10 mouse cellular contexts compared by ENCODE assay signal in the genomic region with DNA sequence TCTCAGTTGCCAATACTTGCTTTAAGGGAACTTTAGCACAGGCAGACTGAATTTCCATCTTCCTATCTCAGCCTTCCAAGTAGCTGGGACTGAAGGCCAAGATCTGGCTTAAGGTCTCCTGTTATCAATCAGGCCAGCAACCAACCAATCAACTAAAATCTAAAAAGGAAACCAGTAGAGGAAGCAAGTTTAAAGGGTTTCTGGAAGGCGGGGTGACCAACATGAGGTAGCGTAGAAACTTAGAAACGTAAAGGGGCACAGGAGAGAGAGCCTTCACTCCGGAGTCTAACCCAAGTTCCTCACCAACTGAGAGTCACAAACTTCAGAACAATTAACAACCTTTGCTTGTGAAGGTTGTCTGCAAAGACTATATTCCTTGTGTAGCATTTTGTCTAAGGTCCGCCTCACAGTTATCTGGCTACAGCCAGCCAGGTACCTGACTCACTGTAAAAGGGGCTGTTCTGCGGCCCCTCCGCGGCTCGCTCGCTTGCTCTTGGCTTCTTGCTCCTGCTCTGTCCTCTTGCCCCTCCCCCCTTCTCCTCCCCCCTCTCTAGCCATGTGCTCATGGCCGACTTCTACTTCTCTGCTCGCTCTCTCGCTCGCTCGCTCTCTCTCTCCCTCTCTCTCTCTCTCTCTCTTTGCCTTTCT. TPM values are rescaled to one million over a fixed set of nuclear protein-coding genes. Genes with fewer than 3 reads are reported as not detected.
DNase-seq lines count a peak whose midpoint lies in the region; ATAC-seq lines count a peak whose summit lies in the region.
"Had no signal": no experiment of that assay in that cellular context is flagged by ENCODE, and none has a peak within 500 bp of the region (broad histone marks: within the 10 kb centered on the region; RNA-seq: fewer than 3 reads in every experiment).

No protein-coding gene starts in this region.

- peak overlapping the region; percentile 38; the same call in 1 of the 2 replicates for H3K9ac ChIP-seq in lung, embryonic 16.5 days (ENCODE audit: low read length)

- no peak for ATAC-seq in lung, embryonic 16.5 days (ENCODE audit: low read depth)
- ATAC-seq in granulocyte monocyte progenitor cell, adult 5-6 weeks (replicated peaks; ENCODE audit: poor library complexity, severe bottlenecking) = 0 out of 2 replicates have a peak, but pooled peaks have one; percentile 2
- peak; percentile 39 for ATAC-seq in megakaryocyte-erythroid progenitor cell, adult 5-6 weeks (replicated peaks; ENCODE audit: low FRiP score, low TSS enrichment, poor library complexity, severe bottlenecking)

- peaks cover 12% of the 10 kb centered on the region for H3K4me1 ChIP-seq in lung, embryonic 16.5 days (replicated peaks; ENCODE audit: control insufficient read depth, insufficient read depth, low read length)

- WGBS in lung, embryonic 16.5 days = 38% methylated on average over 15 of the region's 15 CpGs

- no peak overlapping the region for H3K4me2 ChIP-seq in lung, embryonic 16.5 days (ENCODE audit: low read depth, low read length)

- H3K4me3 ChIP-seq in lung, embryonic 16.5 days (ENCODE audit: low read length) = no peak overlapping the region

- no peaks in the 10 kb centered on the region for H3K9me3 ChIP-seq in lung, embryonic 16.5 days (ENCODE audit: control insufficient read depth, low read length)

- DNase-seq in lung, postnatal 36 days = no peak
- peak; percentile 89 for DNase-seq in MEL-GATA-1-ER (ENCODE audit: extremely low read depth, low read depth)
- no peak for DNase-seq in layer of hippocampus, adult 8-10 months (ENCODE audit: low spot score in 2 of 2)
- DNase-seq in frontal cortex, postnatal 14 days (ENCODE audit: low spot score in 2 of 2) = no peak
- DNase-seq: adrenal gland, postnatal 25 days; heart, postnatal 36 days had no signal

- no peaks in the 10 kb centered on the region for H3K27me3 ChIP-seq in lung, embryonic 16.5 days (ENCODE audit: control insufficient read depth, insufficient read depth, low read depth, low read length)

- no peak overlapping the region for H3K27ac ChIP-seq in lung, embryonic 16.5 days (ENCODE audit: low read length)

- peaks cover 6% of the 10 kb centered on the region for H3K36me3 ChIP-seq in lung, embryonic 16.5 days (ENCODE audit: control insufficient read depth, insufficient read depth, low read length)

RNA-seq across cellular contexts. Expression of a gene that starts 3.9 kb away (rescaled TPM):
- polyA plus RNA-seq in lung, embryonic 16.5 days (2015; fragmentation: Nextera tagmentation; extraction: Ambion mirVana) = 806 and 832 TPM in 2 replicates
- total RNA-seq in granulocyte monocyte progenitor cell, adult 5-6 weeks (2014; fragmentation: Nextera tagmentation) = 686 and 764 TPM in 2 replicates
- 1,405 and 1,810 TPM in 2 replicates for total RNA-seq in granulocyte monocyte progenitor cell, adult 5-6 weeks (2017)
- 1,358 and 1,376 TPM in 2 replicates for total RNA-seq in megakaryocyte-erythroid progenitor cell, adult 5-6 weeks (2014; fragmentation: Nextera tagmentation)
- total RNA-seq in megakaryocyte-erythroid progenitor cell, adult 5-6 weeks (2017) = 3,639 and 4,695 TPM in 2 replicates
- total RNA-seq in layer of hippocampus, adult 8-10 months (2022) = 1,000 to 10,000 TPM in 2 of 4 experiments, 100 to 1,000 TPM in 2; 961 to 1,174 (median 991) TPM

RNA-seq across cellular contexts. Expression of a gene that starts 16.2 kb away (rescaled TPM):
- polyA plus RNA-seq in lung, embryonic 16.5 days (2015; fragmentation: Nextera tagmentation; extraction: Ambion mirVana) = not detected in 2 replicates
- not detected in 2 replicates for total RNA-seq in granulocyte monocyte progenitor cell, adult 5-6 weeks (2014; fragmentation: Nextera tagmentation)
- not detected in 2 replicates for total RNA-seq in granulocyte monocyte progenitor cell, adult 5-6 weeks (2017)
- total RNA-seq in megakaryocyte-erythroid progenitor cell, adult 5-6 weeks (2014; fragmentation: Nextera tagmentation) = not detected in 2 replicates
- total RNA-seq in megakaryocyte-erythroid progenitor cell, adult 5-6 weeks (2017) = not detected in 2 replicates
- not detected for total RNA-seq in layer of hippocampus, adult 8-10 months (2022)
- total RNA-seq: adrenal gland, postnatal 25 days; heart, postnatal 36 days; left cerebral cortex, adult 8-10 months had no signal

RNA-seq across cellular contexts. Expression of a gene that starts 39.1 kb away (rescaled TPM):
- polyA plus RNA-seq in lung, embryonic 16.5 days (2015; fragmentation: Nextera tagmentation; extraction: Ambion mirVana) = 22.8 and 25.3 TPM in 2 replicates
- 19.4 and 25.9 TPM in 2 replicates for total RNA-seq in granulocyte monocyte progenitor cell, adult 5-6 weeks (2014; fragmentation: Nextera tagmentation)
- total RNA-seq in granulocyte monocyte progenitor cell, adult 5-6 weeks (2017) = 25.4 and 35.3 TPM in 2 replicates
- 19.0 and 42.1 TPM in 2 replicates for total RNA-seq in megakaryocyte-erythroid progenitor cell, adult 5-6 weeks (2014; fragmentation: Nextera tagmentation)
- total RNA-seq in megakaryocyte-erythroid progenitor cell, adult 5-6 weeks (2017) = 29.1 and 29.5 TPM in 2 replicates
- 10 to 100 TPM; 44.8 to 62.6 (median 50.4) TPM for total RNA-seq in layer of hippocampus, adult 8-10 months (2022)
